Mouse (Mus musculus) frontal cortex, adult 2 months (tissue): Measurements from ENCODE around the gene Vmn1r59. TPM values are rescaled to one million over a fixed set of nuclear protein-coding genes. Genes with fewer than 3 reads are reported as not detected.
"Not testable (repeated sequence)": the region's sequence is repeated elsewhere in the genome, so short reads cannot be mapped to it uniquely, and the experiment has no call there.

Source experiments
- DNase-seq, 2 experiments: peaks; one replicate each; pipeline ENCODE4 v3.0.0; 2022; ENCODE audit warnings: low spot score in 1 of 2; ENCODE audit errors: extremely low spot score in 1 of 2
- polyA plus RNA-seq: library from polyadenylated mRNA; depleted of rRNA; stranded (reverse); fragments of >200 nt; gene quantifications from 2 replicates; pipeline ENCODE4 v1.2.3, GENCODE M21; 2012; rRNA removed

Vmn1r59 gene
- polyA plus RNA-seq = not detected in 2 replicates

DNA sequence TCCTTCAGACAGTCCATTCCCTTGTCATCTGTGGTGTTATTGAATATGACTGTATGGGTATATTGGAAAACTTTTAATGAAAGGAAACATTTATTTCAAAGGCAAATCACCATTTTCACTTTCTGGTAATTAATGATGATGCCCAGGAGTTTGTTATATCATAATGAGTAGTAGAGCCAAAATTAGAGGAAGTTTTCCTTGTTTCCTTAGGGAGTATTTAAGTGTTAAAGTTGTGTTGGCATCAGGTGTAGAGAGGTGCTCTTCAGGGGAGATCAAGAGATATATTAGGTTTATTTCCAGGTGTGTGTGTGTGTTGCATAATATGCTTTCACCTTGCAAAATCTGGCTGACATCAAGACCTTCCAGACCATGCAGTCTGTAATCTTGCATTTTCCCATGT lies at the start of gene Vmn1r59:
Gene Vmn1r59 (minus strand): TSS at position 101 of the 400 bp plus-strand sequence.
- DNase-seq = no peak

DNA sequence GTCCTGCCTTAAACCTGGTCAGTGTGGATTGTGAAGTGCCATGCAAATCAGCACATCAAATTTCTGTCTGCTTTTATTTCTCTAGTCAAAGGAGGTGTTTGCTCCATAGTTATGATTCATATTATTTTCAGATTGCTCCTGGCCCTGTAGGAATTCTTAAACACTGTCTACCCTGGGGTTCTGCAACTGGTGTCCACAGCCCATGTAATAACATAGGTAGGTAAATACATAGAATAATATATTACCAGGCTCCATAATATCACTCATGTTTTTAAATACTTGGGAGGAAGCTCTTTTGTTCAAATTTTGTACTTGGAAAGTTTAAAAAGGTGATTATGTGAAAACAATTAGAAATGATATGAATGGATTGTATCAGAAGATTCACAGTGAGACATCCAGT lies 37.3 kb upstream of the Vmn1r59 start, which contains the start of gene Vmn2r28:
Gene Vmn2r28 (minus strand): TSS at position 101 of the 400 bp plus-strand sequence.
- not testable (repeated sequence) for DNase-seq

DNA sequence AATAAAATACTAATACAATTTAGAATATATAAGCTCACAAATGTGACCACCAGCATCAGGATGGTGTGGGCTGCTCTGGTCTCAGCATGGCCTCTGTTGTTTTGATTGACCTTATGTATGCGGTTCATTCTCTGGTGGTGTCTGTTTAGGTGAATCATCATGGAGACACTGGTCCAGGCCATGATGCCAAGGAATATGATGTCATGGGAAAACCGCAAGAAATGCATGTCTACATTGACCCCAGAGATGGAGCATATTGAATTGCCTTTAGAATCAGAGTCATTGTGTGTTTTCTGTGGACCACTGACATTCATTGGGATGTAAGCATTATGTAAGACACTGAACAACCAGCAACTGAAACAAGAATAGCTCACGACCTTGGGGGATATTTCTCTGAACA lies 2.6 kb downstream of the Vmn1r59 start:
- DNase-seq = not testable (repeated sequence)

DNA sequence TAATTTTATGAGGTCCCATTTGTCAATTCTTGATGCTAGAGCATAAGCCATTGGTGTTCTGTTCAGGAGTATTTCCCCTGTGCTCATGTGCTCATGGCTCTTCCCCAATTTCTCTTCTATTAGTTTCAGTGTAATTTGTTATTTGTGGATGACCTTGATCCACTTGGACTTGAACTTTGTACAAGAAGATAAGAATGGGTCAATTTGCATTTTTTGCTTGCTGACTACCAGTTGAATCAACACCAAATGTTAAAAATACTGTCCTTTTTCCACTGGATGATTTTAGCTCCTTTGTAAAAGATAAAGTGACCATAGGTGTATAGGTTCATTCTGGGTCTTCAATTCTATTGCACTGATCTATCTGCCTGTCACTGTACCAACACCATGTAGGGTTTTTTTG lies 7.9 kb downstream of the Vmn1r59 start:
- DNase-seq = no peak

GRCm38 (mm10) chr7:5413296-5413695 lies 43.3 kb downstream of the Vmn1r59 start, which contains the start of gene Vmn1r58:
TSS of gene Vmn1r58 (minus strand) at chr7:5413396.
- not testable (repeated sequence) for DNase-seq

GRCm38 (mm10) chr7:5406201-5406600 lies 50.4 kb downstream of the Vmn1r59 start:
- no peak for DNase-seq

Other genes with a start within 250 kb of the Vmn1r59 start
- gene Vmn1r57, start 238.3 kb downstream of the Vmn1r59 start, polyA plus RNA-seq = not detected in 2 replicates
- not detected in 2 replicates for gene Gm5065, start 106.2 kb downstream of the Vmn1r59 start, polyA plus RNA-seq
- gene Nlrp2, start 105.7 kb downstream of the Vmn1r59 start, polyA plus RNA-seq = not detected in 2 replicates
- not detected in 2 replicates for gene Vmn1r58, start 43.4 kb downstream of the Vmn1r59 start, polyA plus RNA-seq
- not detected in 2 replicates for gene Vmn2r28, start 37.2 kb upstream of the Vmn1r59 start, polyA plus RNA-seq
- gene Vmn1r60, start 90.5 kb upstream of the Vmn1r59 start, polyA plus RNA-seq = not detected in 2 replicates
- not detected in 2 replicates for gene Vmn1r61, start 156.5 kb upstream of the Vmn1r59 start, polyA plus RNA-seq
- gene Vmn1r62, start 216.9 kb upstream of the Vmn1r59 start, polyA plus RNA-seq = not detected in 2 replicates